Mouse (Mus musculus) CH12.LX (cell line): ENCODE results near the gene Il27ra.
A peak's percentile ranks its signal among the peaks of the same experiment; 100 is the strongest.

Experiments used
- CHD2 ChIP-seq: IDR thresholded peaks from 2 replicates; pipeline ENCODE4 v1.6.1; 2011; ENCODE audit warnings: low read length, improper control_type of control experiment
- CTCF ChIP-seq, 2 experiments: IDR thresholded peaks in 1 of 2; conservative IDR thresholded peaks in 1 of 2; 2 replicates each; pipeline ENCODE4 v1.5.1; 2011 to 2012; ENCODE audit warnings: low read depth in 2 of 2, low read length in 2 of 2, improper control_type of control experiment in 1 of 2, inconsistent platforms in 1 of 2, mild to moderate bottlenecking in 1 of 2, moderate library complexity in 1 of 2
- EP300 ChIP-seq: IDR thresholded peaks from 2 replicates; pipeline ENCODE4 v1.6.1; 2011; ENCODE audit warnings: low read length, improper control_type of control experiment
- GABPA ChIP-seq: IDR thresholded peaks from 2 replicates; pipeline ENCODE4 v1.6.1; 2012; ENCODE audit warnings: low read depth, low read length, improper control_type of control experiment, inconsistent platforms; ENCODE audit not compliant: insufficient replicate concordance
- MAZ ChIP-seq: IDR thresholded peaks from 2 replicates; pipeline ENCODE4 v1.6.1; 2012; ENCODE audit warnings: low read depth, mild to moderate bottlenecking, inconsistent platforms, low read length, improper control_type of control experiment, moderate library complexity
- NELFE ChIP-seq: IDR thresholded peaks from 2 replicates; pipeline ENCODE4 v1.6.1; 2011; ENCODE audit warnings: low read depth, low read length, improper control_type of control experiment
- POLR2A ChIP-seq: IDR thresholded peaks from 2 replicates; pipeline ENCODE4 v1.6.1; 2011; ENCODE audit warnings: low read depth, mild to moderate bottlenecking, improper control_type of control experiment, low read length

DNA sequence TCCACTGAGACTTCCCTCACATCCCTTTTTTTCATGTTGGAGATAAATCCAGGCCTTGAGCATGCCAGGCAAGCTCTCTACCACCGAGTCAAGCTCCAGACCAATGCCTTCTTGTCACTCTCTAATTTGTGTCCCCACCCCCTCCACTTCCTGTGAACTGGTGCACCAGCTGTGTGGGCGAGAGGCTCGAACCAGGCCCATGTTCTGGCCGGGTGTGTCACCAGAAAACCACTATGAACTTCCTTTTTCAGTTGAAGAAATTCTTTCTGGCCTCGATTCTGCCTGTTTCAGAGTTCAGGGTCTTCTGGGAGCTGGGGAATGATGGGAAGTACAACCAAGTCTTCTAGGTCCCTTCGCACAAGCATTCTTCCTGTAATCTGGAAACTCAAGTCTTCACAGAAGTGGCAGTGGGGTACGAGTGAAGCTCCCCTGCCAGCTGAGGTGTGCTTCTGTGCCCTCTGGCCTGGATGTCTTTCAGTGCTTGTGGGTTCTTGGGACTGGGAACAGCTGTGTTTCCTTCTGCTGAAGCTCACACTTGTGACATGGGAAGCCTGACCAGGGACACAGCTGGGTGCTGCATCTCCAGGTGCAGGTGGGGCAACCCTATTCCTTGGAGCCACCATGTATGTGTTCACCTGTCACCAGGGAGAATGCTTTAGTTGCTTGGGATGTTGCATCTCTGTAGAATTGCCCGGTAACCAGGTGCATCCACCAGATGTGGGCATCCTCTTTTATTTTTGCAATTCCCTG, 21.6 kb upstream of the Il27ra start:
- TF ChIP-seq POLR2A (peak; percentile 43), CHD2 (peak; percentile 70; the same call in 1 of the 2 replicates), NELFE (no peak), MAZ (no peak), EP300 (no peak), CTCF (conservative IDR thresholded peaks at IDR 0.05 in 1 of 2, IDR thresholded peaks at IDR 0.05 in 1 of 2; ENCODE audit: low read depth in 2 of 2, low read length in 2 of 2) (no peak), GABPA (no peak)
